Mouse (Mus musculus): ENCODE data around the gene Ube2e2. TPM values are rescaled to one million over a fixed set of nuclear protein-coding genes. Genes with fewer than 3 reads are reported as not detected.

Gene Ube2e2
- total and polyA plus RNA-seq, 2 experiments from 2014 or later, result 38.5 to 44.5 TPM

- TF ChIP-seq CTCF (IDR thresholded peaks at IDR 0.05; ENCODE audit: low read depth) (no peak), EP300 (IDR thresholded peaks at IDR 0.05; ENCODE audit: low read depth) (no peak)
- Histone ChIP-seq H3K27me3 (ENCODE audit: control insufficient read depth, insufficient read depth, low read length) (no peaks in the 10 kb centered on the region), H3K4me1 (ENCODE audit: control insufficient read depth, insufficient read depth) (no peaks in the 10 kb centered on the region), H3K9ac (replicated peaks; ENCODE audit: low read depth, low read length) (no peak overlapping the region), H3K4me2 (ENCODE audit: low read depth, low read length) (no peak overlapping the region; the same call in 1 of the 2 replicates), H3K27ac (ENCODE audit: low read depth) (0 out of 2 replicates have a peak overlapping the region, but pooled peaks have one; percentile 7), H3K4me3 (ENCODE audit: low read depth, low read length) (no peak overlapping the region), H3K9me3 (replicated peaks; ENCODE audit: control insufficient read depth, low read length) (no peaks in the 10 kb centered on the region), H3K36me3 (replicated peaks; ENCODE audit: control insufficient read depth, insufficient read depth, low read length) (no peaks in the 10 kb centered on the region)
- ATAC-seq (ENCODE audit: insufficient read depth, low read depth), result peak; percentile 76
- DNase-seq (ENCODE audit: low spot score), result peak; percentile 38
- WGBS, result 48% methylated on average over 2 of the region's 2 CpGs
Measured at GRCm38 (mm10) chr14:18667755-18668154, 226.3 kb downstream of the Ube2e2 start.

DNA sequence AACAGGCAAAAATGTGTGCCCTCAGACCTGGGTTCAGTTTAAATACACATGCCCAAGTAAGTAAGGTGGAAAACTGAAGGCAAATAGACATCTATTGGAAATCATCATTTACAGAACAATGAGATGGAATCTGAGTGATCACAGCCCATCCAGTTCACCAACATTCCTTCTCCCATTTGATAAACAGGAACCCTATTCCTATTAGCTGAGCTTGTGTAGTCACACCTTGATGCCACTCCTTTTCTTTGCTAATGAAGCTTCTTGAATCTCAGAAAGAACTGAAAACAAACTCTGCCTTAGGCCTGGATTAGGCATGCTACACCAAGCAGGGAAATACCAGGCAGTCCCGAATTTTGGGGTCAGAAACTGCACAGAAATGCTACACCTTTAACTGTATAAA, 227.8 kb downstream of the Ube2e2 start:
- TF ChIP-seq EP300 (IDR thresholded peaks at IDR 0.05; ENCODE audit: low read depth) (no peak), CTCF (IDR thresholded peaks at IDR 0.05; ENCODE audit: low read depth) (no peak)
- H3K4me1 ChIP-seq (ENCODE audit: control insufficient read depth, insufficient read depth), result no peaks in the 10 kb centered on the region
- no peaks in the 10 kb centered on the region for H3K36me3 ChIP-seq (replicated peaks; ENCODE audit: control insufficient read depth, insufficient read depth, low read length)
- no peaks in the 10 kb centered on the region for H3K27me3 ChIP-seq (ENCODE audit: control insufficient read depth, insufficient read depth, low read length)
- H3K9ac ChIP-seq (replicated peaks; ENCODE audit: low read depth, low read length), result no peak overlapping the region
- no peak for ATAC-seq (ENCODE audit: insufficient read depth, low read depth)
- WGBS, result 79% methylated on average over 1 of the region's 1 CpGs
- no peak overlapping the region for H3K27ac ChIP-seq (ENCODE audit: low read depth)
- H3K4me3 ChIP-seq (ENCODE audit: low read depth, low read length), result no peak overlapping the region
- peaks cover 10% of the 10 kb centered on the region for H3K9me3 ChIP-seq (replicated peaks; ENCODE audit: control insufficient read depth, low read length)
- DNase-seq (ENCODE audit: low spot score), result no peak
- no peak overlapping the region for H3K4me2 ChIP-seq (ENCODE audit: low read depth, low read length)

DNA sequence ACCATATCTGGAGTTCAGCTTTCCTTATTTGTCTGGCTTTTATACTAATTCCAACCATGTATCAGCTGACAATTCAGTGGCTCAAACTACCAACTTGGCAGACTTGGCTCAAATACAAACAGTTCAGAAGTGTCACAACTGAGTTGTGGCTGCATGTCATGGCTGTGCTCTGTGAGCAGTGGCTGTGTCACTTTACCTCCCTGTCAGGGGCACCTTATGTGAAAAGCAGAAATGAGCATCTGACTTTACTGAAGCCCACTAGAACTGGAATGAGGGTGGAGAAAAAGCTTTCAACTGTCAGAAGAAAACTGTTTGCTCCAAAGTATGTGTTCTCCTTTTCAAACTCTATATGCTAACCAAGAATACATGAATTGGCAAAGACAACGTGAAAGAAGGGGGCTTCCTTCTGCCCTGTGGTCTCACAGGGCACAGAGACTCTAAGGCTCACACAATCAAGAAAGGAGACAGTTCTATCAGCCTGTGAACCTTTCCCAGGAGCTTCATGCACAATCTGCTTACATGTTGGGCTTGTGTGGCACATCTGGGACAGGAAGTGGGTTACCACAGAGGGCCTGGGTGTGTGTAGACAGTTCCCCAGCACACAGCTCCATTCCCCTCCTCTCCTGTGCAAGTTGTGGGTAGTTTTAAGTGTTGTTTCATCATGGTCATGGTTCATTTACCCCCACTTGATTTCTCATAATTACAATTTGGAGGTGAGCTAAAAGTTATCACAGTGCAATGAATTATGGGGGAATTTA, 228.6 kb downstream of the Ube2e2 start:
- ATAC-seq (ENCODE audit: insufficient read depth, low read depth), result no peak
- no peak overlapping the region for H3K4me3 ChIP-seq (ENCODE audit: low read depth, low read length)
- no peaks in the 10 kb centered on the region for H3K4me1 ChIP-seq (ENCODE audit: control insufficient read depth, insufficient read depth)
- H3K27me3 ChIP-seq (ENCODE audit: control insufficient read depth, insufficient read depth, low read length), result no peaks in the 10 kb centered on the region
- no peak for DNase-seq (ENCODE audit: low spot score)
- peaks cover 16% of the 10 kb centered on the region for H3K9me3 ChIP-seq (replicated peaks; ENCODE audit: control insufficient read depth, low read length)
- H3K27ac ChIP-seq (ENCODE audit: low read depth), result no peak overlapping the region
- no peak overlapping the region for H3K4me2 ChIP-seq (ENCODE audit: low read depth, low read length)
- H3K9ac ChIP-seq (replicated peaks; ENCODE audit: low read depth, low read length), result no peak overlapping the region
- TF ChIP-seq EP300 (IDR thresholded peaks at IDR 0.05; ENCODE audit: low read depth), result no peak
- TF ChIP-seq CTCF (IDR thresholded peaks at IDR 0.05; ENCODE audit: low read depth), result no peak
- no peaks in the 10 kb centered on the region for H3K36me3 ChIP-seq (replicated peaks; ENCODE audit: control insufficient read depth, insufficient read depth, low read length)
- 69% methylated on average over 1 of the region's 1 CpGs for WGBS

- peaks cover 16% of the 10 kb centered on the region for H3K9me3 ChIP-seq (replicated peaks; ENCODE audit: control insufficient read depth, low read length)
- TF ChIP-seq EP300 (IDR thresholded peaks at IDR 0.05; ENCODE audit: low read depth), result no peak
- TF ChIP-seq CTCF (IDR thresholded peaks at IDR 0.05; ENCODE audit: low read depth), result no peak
- H3K27me3 ChIP-seq (ENCODE audit: control insufficient read depth, insufficient read depth, low read length), result no peaks in the 10 kb centered on the region
- H3K4me3 ChIP-seq (ENCODE audit: low read depth, low read length), result no peak overlapping the region
- no peaks in the 10 kb centered on the region for H3K4me1 ChIP-seq (ENCODE audit: control insufficient read depth, insufficient read depth)
- no peak overlapping the region for H3K4me2 ChIP-seq (ENCODE audit: low read depth, low read length)
- no peak for ATAC-seq (ENCODE audit: insufficient read depth, low read depth)
- no peak overlapping the region for H3K9ac ChIP-seq (replicated peaks; ENCODE audit: low read depth, low read length)
- no peak for DNase-seq (ENCODE audit: low spot score)
- no peak overlapping the region for H3K27ac ChIP-seq (ENCODE audit: low read depth)
- 79% methylated on average over 2 of the region's 2 CpGs for WGBS
- H3K36me3 ChIP-seq (replicated peaks; ENCODE audit: control insufficient read depth, insufficient read depth, low read length), result no peaks in the 10 kb centered on the region
Measured at GRCm38 (mm10) chr14:18663666-18664065, 230.4 kb downstream of the Ube2e2 start.

DNA sequence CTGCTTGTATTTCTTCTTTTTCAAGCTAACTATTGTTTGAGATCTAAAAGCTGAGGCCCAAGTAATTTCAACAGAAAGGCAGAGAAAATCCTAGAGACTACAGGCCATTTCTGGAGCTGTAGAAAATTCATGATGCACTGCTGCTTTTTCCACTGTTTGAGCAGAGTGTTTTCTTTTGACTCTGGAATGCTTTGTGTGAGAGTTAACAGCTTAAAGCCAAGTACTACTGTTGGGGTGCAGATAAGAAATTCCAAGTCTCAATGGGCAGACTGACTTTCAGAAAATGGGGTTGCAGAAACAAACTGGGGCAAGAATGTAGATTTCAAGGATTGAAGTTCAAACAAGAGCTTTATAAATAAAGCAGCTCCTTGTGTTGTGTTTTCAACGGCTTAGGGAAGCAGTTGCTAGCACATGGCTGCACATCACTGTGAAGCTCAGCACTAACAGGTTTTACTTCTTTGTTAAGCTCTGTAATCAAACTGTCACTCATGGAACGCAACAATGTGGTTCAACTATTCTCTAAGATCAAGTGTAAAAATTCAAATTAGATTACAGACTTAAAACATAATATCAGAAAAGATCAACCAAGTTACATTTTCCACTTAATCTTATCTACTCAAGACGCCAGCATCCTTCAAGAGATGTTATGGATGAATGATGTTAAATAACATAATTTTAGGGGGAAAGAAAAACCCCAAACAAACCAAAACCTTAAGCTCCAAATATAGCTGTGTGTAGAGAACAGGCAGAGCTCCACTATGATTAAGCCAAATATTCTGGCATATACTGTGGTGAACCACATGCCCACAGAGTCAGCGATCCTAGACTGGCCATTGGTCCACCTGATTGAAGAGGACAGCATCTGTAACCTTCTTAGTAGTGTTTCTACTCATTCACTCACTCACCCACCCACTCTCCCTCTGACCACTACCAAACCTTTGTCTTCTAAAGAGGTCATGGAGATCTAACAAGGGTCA, 236.0 kb downstream of the Ube2e2 start:
- no peak for DNase-seq (ENCODE audit: low spot score)
- no peaks in the 10 kb centered on the region for H3K27me3 ChIP-seq (ENCODE audit: control insufficient read depth, insufficient read depth, low read length)
- H3K4me3 ChIP-seq (ENCODE audit: low read depth, low read length), result no peak overlapping the region
- no peak overlapping the region for H3K27ac ChIP-seq (ENCODE audit: low read depth)
- TF ChIP-seq CTCF (IDR thresholded peaks at IDR 0.05; ENCODE audit: low read depth) (no peak), EP300 (IDR thresholded peaks at IDR 0.05; ENCODE audit: low read depth) (no peak)
- no peak for ATAC-seq (ENCODE audit: insufficient read depth, low read depth)
- H3K4me1 ChIP-seq (ENCODE audit: control insufficient read depth, insufficient read depth), result no peaks in the 10 kb centered on the region
- H3K4me2 ChIP-seq (ENCODE audit: low read depth, low read length), result no peak overlapping the region
- WGBS, result 70% methylated on average over 4 of the region's 4 CpGs
- peaks cover 16% of the 10 kb centered on the region for H3K9me3 ChIP-seq (replicated peaks; ENCODE audit: control insufficient read depth, low read length)
- H3K36me3 ChIP-seq (replicated peaks; ENCODE audit: control insufficient read depth, insufficient read depth, low read length), result no peaks in the 10 kb centered on the region
- H3K9ac ChIP-seq (replicated peaks; ENCODE audit: low read depth, low read length), result no peak overlapping the region
